Mouse (Mus musculus) midbrain, embryonic 14.5 days (tissue): ENCODE results near the gene Tcp10b. TPM values are rescaled to one million over a fixed set of nuclear protein-coding genes. Genes with fewer than 3 reads are reported as not detected.
"Not testable (repeated sequence)": the region's sequence is repeated elsewhere in the genome, so short reads cannot be mapped to it uniquely, and the experiment has no call there.

Experiments used
- ATAC-seq: fragments of 200-750 bp; cut with Nextera tagmentation; 2 replicates; pipeline ENCODE4 v1.8.0; 2017; ENCODE audit warnings: moderate number of reproducible peaks, moderate library complexity; ENCODE audit not compliant: low FRiP score, low TSS enrichment
- DNase-seq: peaks from one replicate; pipeline ENCODE4 v3.0.0-alpha.2; 2015
- H3K27ac ChIP-seq: fragments of 300-500 bp; sonication (generic); replicated peaks from 2 replicates; pipeline ENCODE4 v1.5.1; 2014; ENCODE audit warnings: mild to moderate bottlenecking, low read depth, low read length, moderate library complexity
- H3K27me3 ChIP-seq: fragments of 300-500 bp; sonication (generic); 2 replicates; pipeline ENCODE4 v1.6.1; 2014; ENCODE audit warnings: low read length, control low read depth, mixed read lengths; ENCODE audit not compliant: control insufficient read depth, insufficient read depth
- H3K36me3 ChIP-seq: fragments of 300-500 bp; sonication (generic); 2 replicates; pipeline ENCODE4 v1.6.1; 2014; ENCODE audit warnings: low read length, control low read depth; ENCODE audit not compliant: control insufficient read depth, insufficient read depth
- H3K4me1 ChIP-seq: fragments of 300-500 bp; sonication (generic); 2 replicates; pipeline ENCODE4 v1.6.1; 2014; ENCODE audit warnings: mild to moderate bottlenecking, antibody characterized with exemption, low read length, control low read depth; ENCODE audit not compliant: control insufficient read depth, insufficient read depth
- H3K4me2 ChIP-seq: fragments of 300-500 bp; sonication (generic); 2 replicates; pipeline ENCODE4 v1.6.1; 2014; ENCODE audit warnings: mild to moderate bottlenecking, low read length, moderate library complexity
- H3K4me3 ChIP-seq: fragments of 300-500 bp; sonication (generic); replicated peaks from 2 replicates; pipeline ENCODE4 v1.5.1; 2014; ENCODE audit warnings: low read depth, low read length
- H3K9ac ChIP-seq: fragments of 300-500 bp; sonication (generic); replicated peaks from 2 replicates; pipeline ENCODE4 v1.6.1; 2014; ENCODE audit warnings: mild to moderate bottlenecking, low read length, moderate library complexity
- H3K9me3 ChIP-seq: fragments of 300-500 bp; sonication (generic); 2 replicates; pipeline ENCODE4 v1.6.1; 2016; ENCODE audit warnings: low read length, control low read depth, mixed read lengths; ENCODE audit not compliant: control insufficient read depth
- WGBS: fragments of 180-500 bp; shearing (Covaris S2); extraction: QIAGEN DNeasy Blood & Tissue Kit; methylation state at CpG from one replicate; pipeline ENCODE4 v1.1.7; 2014; 5-methylcytosine and 5-hydroxymethylcytosine counted together
- polyA plus RNA-seq: library from polyadenylated mRNA; unstranded; fragments of >200 nt; fragmentation: Nextera tagmentation; extraction: Ambion mirVana; gene quantifications from 2 replicates; pipeline ENCODE4 v1.2.1, GENCODE M21; 2014

Tcp10b gene
- polyA plus RNA-seq, 1 experiment from 2014 or later: 0.45 TPM

GRCm38 (mm10) chr17:13091510-13091909 is 30.6 kb downstream of the Tcp10b start:
- H3K36me3 ChIP-seq, H3K9me3 ChIP-seq, H3K9ac ChIP-seq, H3K27ac ChIP-seq, DNase-seq, H3K4me2 ChIP-seq, H3K4me3 ChIP-seq, H3K4me1 ChIP-seq, H3K27me3 ChIP-seq: not testable (repeated sequence)
- no CpG with 5 or more reads among the region's 1 CpGs for WGBS
- 0 out of 2 replicates have a peak, but pooled peaks have one; percentile 43 for ATAC-seq

GRCm38 (mm10) chr17:13092100-13092764 is 31.3 kb downstream of the Tcp10b start:
- ATAC-seq: peak; percentile 44
- not testable (repeated sequence) for H3K27me3 ChIP-seq

GRCm38 (mm10) chr17:13092960-13093359 is 32.1 kb downstream of the Tcp10b start:
- H3K27me3 ChIP-seq, H3K4me3 ChIP-seq, H3K9me3 ChIP-seq, H3K27ac ChIP-seq, H3K4me1 ChIP-seq, DNase-seq, H3K4me2 ChIP-seq, ATAC-seq, H3K36me3 ChIP-seq, H3K9ac ChIP-seq: not testable (repeated sequence)
- 92% methylated on average over 3 of the region's 4 CpGs for WGBS

More at GRCm38 (mm10) chr17:13092100-13092764, 31.3 kb downstream of the Tcp10b start:
- not testable (repeated sequence) for H3K4me2 ChIP-seq, H3K9ac ChIP-seq, DNase-seq, H3K36me3 ChIP-seq, H3K27ac ChIP-seq, H3K4me3 ChIP-seq, H3K9me3 ChIP-seq, H3K4me1 ChIP-seq
- WGBS: 58% methylated on average over 5 of the region's 8 CpGs

- not testable (repeated sequence) for H3K4me3 ChIP-seq, H3K4me1 ChIP-seq, H3K9me3 ChIP-seq, ATAC-seq, H3K36me3 ChIP-seq, DNase-seq, H3K9ac ChIP-seq, H3K27me3 ChIP-seq, H3K4me2 ChIP-seq, H3K27ac ChIP-seq
- WGBS: 90% methylated on average over 4 of the region's 5 CpGs
These were observed 45.7 kb downstream of the Tcp10b start for GRCm38 (mm10) chr17:13106563-13106962.

- not testable (repeated sequence) for H3K9ac ChIP-seq, H3K4me2 ChIP-seq, H3K9me3 ChIP-seq, H3K27me3 ChIP-seq, H3K4me3 ChIP-seq, H3K27ac ChIP-seq, DNase-seq, H3K4me1 ChIP-seq, H3K36me3 ChIP-seq
- ATAC-seq: peak; percentile 61
- WGBS: 50% methylated on average over 2 of the region's 9 CpGs
These were observed 51.8 kb downstream of the Tcp10b start for GRCm38 (mm10) chr17:13112504-13113291.

GRCm38 (mm10) chr17:13123308-13124038 is 62.6 kb downstream of the Tcp10b start:
- H3K9me3 ChIP-seq, H3K36me3 ChIP-seq, H3K27me3 ChIP-seq, H3K4me1 ChIP-seq, H3K9ac ChIP-seq, H3K27ac ChIP-seq, H3K4me2 ChIP-seq, DNase-seq, H3K4me3 ChIP-seq: not testable (repeated sequence)
- WGBS: 90% methylated on average over 2 of the region's 5 CpGs
- peak; percentile 35 for ATAC-seq

- not testable (repeated sequence) for DNase-seq, H3K4me3 ChIP-seq, H3K4me1 ChIP-seq, H3K36me3 ChIP-seq, ATAC-seq, H3K4me2 ChIP-seq, H3K27ac ChIP-seq, H3K9ac ChIP-seq, H3K27me3 ChIP-seq, H3K9me3 ChIP-seq
- WGBS: 25% methylated on average over 2 of the region's 3 CpGs
These were observed 63.3 kb downstream of the Tcp10b start for GRCm38 (mm10) chr17:13124241-13124640.

- not testable (repeated sequence) for H3K4me1 ChIP-seq, H3K36me3 ChIP-seq, H3K9me3 ChIP-seq, DNase-seq, ATAC-seq, H3K4me3 ChIP-seq, H3K9ac ChIP-seq, H3K27ac ChIP-seq, H3K4me2 ChIP-seq, H3K27me3 ChIP-seq
- WGBS: no CpG with 5 or more reads among the region's 3 CpGs
These were observed 68.4 kb downstream of the Tcp10b start for GRCm38 (mm10) chr17:13129324-13129723.
